Mouse (Mus musculus) bone marrow, adult 2 months (tissue): ENCODE measurements around the gene Sun2.

Experiments used
- CTCF ChIP-seq: fragments of 200-500 bp; IDR thresholded peaks from 2 replicates; pipeline ENCODE4 v1.5.1; 2011; ENCODE audit warnings: low read length, control low read depth; ENCODE audit not compliant: control insufficient read depth, insufficient read depth
- POLR2A ChIP-seq: fragments of 200-500 bp; IDR thresholded peaks from 2 replicates; pipeline ENCODE4 v1.6.1; 2011; ENCODE audit warnings: low read depth, mild to moderate bottlenecking, control low read depth, low read length, borderline replicate concordance; ENCODE audit not compliant: control insufficient read depth

- TF ChIP-seq CTCF = no peak
- no peak for TF ChIP-seq POLR2A
These were observed 48.6 kb upstream of the Sun2 start for GRCm38 (mm10) chr15:79790905-79791304.
